Mouse (Mus musculus): ENCODE data around the gene Dcaf17.

DNA sequence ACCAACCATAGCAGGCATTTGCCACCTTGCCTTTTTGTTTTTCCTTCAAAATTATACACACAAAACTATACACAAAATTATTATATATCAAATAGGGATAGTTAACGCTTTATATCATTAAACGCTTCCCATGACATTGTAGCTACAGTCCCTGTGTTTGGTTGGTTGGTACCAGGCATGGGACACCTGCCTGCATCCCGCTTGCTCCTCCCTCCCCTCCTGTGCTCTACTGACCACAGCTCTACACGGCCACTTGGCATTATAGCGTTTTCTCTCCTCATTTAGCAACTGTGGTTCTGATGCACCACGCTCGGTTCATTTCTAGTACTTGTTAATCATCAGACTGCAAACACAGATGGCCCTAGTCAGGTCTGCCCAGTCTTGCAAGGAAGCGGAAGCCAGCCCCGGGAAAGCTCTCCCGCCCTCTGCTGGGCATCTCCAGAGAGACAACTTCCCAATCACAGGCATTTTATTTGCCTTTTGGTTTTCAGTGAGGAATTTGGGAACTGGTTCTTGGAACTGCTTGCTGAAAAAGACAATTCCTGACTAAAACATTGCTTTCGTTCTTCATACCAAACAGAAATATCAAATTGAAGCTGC lies 15.5 kb upstream of the Dcaf17 start:
- TF ChIP-seq POLR2A (IDR thresholded peaks at IDR 0.05; ENCODE audit: extremely low read depth, insufficient read depth, low read length) (no peak), CTCF (IDR thresholded peaks at IDR 0.05; ENCODE audit: extremely low read depth, insufficient read depth, low read length) (peak; percentile 74)
